Mouse (Mus musculus) urinary bladder, postnatal 25 days (tissue): ENCODE measurements around the gene Cep162.

Experiments
- DNase-seq: peaks from one replicate; pipeline ENCODE4 v3.0.0; 2022; ENCODE audit warnings: low spot score

Gene Cep162

DNA sequence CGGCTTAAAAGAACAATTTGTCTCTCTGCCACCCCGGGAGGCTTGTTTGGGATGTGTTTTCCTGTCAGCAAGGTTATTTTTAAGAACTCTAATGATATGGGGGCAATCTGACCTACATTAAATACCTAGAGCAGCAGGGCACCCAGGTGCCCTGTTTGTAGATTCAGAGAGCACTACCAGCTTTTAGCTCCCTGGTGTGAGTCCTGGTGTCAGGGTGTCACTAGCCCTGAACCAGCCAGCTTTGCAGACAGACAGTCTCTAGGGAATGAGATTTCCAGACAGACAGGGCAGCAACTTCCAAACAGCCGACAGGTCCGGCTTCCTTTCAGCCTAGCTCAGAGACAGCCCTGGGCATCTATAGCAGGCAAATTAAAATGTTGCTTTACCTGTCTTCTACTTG lies 92.8 kb downstream of the Cep162 start:
- DNase-seq, result no peak

DNA sequence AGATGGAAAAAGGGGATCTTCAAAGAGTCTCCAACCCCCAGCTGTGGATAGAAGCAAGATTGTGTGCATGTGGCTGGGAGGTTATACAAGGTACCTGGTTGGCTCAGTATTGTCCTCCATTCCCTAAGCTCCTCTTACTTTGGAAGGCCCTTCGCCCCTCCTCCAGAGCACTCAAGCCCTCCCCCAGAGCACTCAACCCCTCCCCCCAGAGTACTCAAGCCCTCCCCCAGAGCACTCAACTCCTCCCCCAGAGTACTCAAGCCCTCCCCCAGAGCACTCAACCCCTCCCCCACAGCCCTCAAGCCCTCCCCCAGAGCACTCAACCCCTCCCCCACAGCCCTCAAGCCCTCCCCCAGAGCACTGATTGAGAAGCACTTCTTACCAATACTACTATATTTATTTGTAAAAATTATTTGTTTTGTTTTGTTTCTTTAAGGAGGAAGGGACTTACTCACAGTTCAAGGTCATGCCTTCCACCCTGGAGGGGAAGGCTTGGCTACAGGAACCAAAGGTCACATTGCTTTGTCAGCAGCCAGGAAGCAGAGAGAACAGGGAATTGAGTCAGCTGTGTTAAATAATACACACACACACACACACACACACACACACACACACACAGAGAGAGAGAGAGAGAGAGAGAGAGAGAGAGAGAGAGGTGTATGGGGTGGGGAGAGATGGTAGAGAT lies 102.6 kb downstream of the Cep162 start:
- DNase-seq, result no peak

DNA sequence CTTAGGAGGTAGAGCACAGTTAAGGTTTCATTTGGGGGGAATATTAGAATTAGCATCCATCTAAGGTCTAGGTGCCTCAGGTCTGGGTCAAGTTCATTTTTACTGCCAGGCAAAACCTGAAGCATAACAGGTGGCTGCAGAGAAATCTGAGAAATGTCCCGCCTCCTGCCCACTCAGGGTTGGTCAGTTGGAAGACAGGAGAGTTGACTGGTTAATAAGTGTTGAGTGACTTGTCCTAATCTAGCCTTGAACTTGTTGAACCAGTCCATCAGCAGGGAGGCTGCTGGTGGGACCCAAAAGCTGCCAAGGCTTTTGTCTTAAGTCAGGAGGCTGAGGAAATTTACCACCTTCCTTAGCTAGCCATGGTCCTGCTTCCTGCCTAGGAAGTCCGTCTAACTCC lies 107.4 kb downstream of the Cep162 start:
- DNase-seq, result no peak

DNA sequence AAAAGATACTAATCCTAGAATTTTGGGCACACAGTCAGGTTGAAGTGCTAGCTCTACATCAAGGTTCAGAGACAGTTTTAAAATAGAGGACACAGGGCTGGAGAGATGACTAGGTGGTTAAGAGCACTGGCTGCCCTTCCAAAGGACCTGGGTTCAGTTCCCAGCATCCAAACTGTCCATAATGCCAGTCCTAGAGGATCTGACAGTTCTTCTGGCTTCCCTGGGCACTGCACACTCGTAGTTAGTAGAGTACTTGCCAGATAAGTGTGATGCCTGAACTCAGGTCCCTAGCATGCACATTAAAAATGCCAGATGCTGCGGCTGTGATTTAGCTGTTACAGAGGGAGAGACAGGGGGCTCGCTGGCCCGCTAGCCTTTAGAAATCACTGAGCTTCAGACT lies 108.9 kb downstream of the Cep162 start:
- no peak for DNase-seq

DNA sequence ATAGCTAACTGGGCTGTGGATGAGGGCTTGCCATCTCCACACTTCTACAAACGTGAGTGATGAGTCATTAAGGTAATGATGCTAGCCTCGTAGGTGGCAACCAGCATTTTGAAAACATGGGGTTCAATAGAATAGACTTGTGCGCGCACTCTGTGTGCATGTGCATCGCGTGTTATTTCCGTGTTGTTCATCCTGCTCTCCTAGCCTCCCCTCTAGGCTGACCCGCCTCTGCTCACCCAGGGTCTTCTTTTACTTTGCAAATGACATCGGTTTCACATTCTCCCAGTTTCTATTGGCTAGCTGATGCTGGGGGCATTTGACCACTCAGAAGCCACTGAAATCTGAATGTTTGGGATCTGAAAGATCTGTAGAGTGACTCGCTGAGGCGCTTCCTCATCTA lies 109.7 kb downstream of the Cep162 start:
- no peak for DNase-seq

DNA sequence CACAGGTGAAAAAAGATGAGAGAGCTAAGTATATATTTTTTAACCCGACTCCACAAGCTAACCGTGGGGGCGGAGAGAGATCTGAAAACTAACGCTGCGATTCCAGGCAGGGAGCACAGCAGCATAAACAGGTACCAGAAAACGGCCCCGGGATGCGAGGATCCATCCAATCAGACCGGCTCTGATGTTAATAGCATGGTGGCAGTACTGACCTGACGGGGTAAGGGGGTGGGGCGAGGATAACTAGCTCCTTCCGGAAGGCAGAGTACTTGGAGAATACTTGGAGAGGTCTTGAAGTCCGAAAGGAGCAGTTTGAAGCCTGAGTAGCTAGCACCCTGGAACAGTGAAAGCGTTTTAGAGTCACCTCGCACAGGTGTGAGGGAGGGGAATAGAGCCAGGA lies 110.2 kb downstream of the Cep162 start:
- DNase-seq, result no peak

DNA sequence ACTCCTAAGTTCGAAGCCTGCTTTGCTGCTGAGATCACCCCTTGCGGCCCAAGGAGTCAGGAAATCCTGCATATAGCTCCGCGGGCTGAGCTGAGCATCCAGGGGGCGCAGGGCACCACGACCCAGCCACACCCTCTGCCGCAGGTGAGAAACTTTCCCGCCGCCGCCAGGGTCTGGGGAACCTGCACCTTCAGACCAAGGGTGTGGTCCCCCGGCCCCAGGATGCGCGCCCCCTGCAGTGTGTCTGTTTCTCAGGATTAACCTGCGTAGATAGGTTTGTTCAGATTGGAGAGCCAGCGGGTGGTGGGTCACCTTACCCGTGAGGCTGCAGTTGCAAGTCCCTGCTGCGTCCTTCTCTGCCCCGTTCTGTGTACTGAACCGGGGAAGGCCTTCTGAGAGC lies 110.8 kb downstream of the Cep162 start:
- DNase-seq, result no peak

DNA sequence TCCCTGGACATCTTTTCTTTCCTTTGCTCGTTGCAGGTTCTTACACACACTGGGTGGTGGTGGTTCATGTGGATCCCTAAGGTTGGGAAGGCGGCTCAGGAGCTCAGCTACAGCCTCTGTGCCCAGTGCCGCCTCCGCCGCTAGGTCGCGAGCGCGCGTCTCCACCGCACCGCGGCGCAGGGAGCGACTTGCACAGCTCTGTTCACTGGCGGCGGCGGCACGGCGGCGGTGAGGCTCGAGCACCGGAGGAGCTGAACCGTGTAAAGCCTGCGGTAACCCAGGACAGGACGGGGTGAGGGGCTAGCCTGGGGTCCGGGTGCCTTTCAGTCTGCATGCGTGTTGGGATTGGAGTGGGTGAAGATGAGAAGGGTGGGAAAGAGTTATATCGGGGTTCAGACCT lies 111.2 kb downstream of the Cep162 start, which contains the start of gene Mrap2:
Gene Mrap2, plus strand, starts transcription at position 201 of the 400 bp plus-strand sequence.
- peak; percentile 43 for DNase-seq

DNA sequence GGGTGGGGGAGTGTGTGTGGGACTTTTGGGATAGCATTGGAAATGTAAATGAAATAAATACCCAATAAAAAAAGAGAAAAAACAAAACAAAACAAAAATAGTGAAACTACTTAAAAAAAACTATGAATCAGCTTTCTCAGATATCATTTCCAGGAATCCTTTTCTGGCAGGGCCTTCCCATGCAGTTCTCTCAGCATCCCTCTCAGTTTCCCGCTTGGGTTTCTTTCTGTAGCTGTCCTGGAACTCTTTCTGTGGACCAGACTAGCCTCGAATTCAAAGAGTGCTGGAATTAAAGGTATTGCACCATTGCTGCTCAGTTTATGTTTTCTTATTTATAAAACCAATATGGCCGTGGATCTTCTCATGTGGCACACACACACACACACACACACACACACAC lies 112.3 kb downstream of the Cep162 start:
- no peak for DNase-seq
